Mouse (Mus musculus) B cell, adult 2 months (primary cell): ENCODE results near the gene Morc4.

ENCODE experiments used
- DNase-seq, 2 experiments: peaks; one replicate each; pipeline ENCODE4 v3.0.0; 2022

Morc4 gene

GRCm38 (mm10) chrX:139870938-139871791 lies at the start of gene Morc4:
TSS of gene Morc4 (minus strand) at chrX:139871677.
- no peak for DNase-seq

DNA sequence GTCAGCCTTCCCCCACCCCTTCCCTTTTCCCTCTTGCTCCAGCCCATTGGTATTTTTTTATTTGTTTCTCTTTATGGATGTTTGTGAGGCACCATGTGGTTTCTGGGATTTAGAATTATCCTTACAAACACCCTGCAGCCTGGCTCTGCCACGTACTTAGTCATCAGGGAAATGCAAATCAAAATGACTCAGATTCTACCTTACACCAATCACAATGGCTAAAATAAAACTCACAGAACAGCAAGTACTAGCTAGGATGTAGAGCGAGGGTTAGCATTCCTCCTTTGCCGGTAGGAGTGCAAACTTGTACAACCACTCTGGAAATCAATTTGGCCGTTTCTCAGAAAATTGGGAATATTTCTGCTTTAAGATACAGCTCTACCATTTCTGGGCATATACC lies 49.1 kb upstream of the Morc4 start:
- DNase-seq = no peak

DNA sequence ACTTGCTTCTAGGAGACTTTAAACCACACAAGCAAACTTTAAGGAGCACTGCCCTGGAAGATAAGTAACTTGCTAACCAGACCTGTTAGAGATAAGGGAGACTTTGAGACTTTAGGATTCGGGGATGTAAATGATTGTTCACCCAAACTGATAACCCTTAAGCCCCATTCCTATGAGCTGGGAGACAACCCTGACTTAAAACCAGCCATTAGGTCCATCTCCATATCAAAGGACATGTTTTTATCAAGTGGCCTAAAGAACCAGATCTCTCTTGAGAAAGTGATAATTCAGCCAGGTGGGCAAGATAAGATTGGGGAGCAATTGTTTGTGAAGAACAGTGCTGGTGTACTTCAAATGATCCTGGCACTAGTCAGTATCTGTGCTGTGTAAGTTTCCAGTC lies 19.9 kb upstream of the Morc4 start:
- no peak for DNase-seq

GRCm38 (mm10) chrX:139883221-139883620 lies 11.7 kb upstream of the Morc4 start:
- no peak for DNase-seq

GRCm38 (mm10) chrX:139877936-139878335 lies 6.5 kb upstream of the Morc4 start:
- DNase-seq = no peak

DNA sequence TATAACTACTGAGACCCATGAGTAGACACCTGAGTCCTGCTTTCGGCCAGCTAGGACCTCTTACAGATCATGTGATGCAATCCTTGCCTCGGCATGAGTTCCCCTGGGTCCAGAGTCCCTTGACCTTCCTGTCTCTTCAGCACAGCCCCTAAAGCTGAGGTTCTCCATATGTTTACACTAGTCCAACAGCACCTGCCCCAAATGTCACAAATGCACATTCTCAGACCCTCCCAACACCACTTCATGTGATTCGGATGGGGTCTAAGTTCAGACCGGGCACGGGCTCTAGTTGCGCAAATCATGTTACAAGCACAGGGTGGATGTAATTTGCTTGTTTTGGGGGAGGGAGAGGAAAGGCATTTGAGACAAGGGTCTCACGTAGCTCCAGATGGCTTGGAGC lies 5.6 kb upstream of the Morc4 start:
- DNase-seq = no peak

DNA sequence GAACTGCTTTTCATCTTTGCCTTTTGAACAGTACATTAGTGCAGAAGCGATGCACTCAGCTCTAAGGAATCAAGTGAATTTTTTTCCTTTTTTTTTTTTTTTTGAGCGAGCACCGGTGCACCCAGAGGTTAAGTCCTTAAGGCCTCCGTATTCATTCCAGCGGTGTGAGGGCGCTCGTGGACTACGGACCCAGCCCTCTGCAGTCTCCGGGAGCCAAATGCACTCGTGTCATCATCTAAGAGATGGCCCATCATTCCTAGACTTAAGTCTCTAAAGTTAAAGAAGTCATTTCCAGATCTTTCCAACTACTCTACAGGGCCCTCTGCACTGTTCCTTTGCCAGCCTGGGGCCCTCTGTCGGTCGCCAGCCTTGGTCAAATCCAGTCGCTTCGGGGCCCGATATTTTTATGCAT lies 1.2 kb downstream of the Morc4 start:
- DNase-seq = no peak

DNA sequence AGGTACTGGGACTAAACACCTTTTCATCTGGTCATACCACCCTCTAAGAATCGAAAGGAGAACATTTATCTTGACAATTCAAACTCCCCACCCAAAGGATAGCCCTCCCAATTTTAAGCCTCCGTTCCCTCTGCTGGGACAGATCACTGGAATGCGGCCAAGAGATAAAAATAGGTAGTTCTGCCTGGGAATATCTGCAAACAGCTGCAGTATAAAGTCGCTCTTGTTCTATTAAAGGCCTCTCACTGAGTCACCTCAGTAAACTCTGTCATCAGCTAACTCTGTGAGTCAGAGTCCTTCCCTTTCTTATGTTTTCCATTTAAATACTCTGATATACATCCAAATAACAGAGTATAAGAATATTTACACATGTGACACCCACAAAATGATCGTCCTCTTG lies 12.1 kb downstream of the Morc4 start:
- DNase-seq = no peak

DNA sequence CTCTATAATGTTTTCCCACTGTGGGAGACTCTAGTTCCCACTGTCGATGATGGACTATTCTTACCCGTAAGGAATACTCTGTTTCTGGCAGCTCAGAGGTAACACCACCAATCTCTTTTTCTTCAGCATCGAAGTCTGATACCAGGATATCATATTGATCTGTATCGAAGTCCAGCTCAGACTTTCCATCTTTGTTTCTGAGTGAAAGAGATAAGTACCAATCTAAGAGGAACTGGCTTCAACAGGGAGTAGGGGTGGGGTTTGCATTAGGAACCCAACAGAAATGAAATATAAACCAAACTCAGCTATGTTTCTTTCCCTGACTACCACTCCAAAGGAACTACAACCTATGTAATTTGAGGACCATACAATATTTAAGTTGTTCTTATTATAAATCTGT lies 16.7 kb downstream of the Morc4 start:
- no peak for DNase-seq

DNA sequence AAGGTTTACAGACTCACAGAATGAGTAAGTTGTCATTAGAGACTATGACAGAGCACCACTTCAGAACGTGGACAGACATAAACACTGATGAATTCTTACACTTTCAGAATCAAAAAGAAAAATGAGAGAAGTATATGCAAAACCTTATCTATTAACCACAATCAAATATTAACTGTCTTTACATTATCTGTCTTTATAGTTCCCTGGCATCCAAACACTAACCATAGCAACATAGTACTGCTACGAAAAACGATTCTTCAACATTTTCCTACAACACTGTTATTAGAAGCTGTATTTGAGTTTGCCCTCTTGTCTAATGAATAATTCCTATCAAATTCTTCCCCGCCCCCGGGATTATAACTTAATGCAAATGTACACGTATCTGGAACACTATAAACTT lies 30.4 kb downstream of the Morc4 start:
- no peak for DNase-seq

- DNase-seq = no peak
Observed at GRCm38 (mm10) chrX:139839057-139839456, 32.4 kb downstream of the Morc4 start.

GRCm38 (mm10) chrX:139832464-139832863 lies 39.0 kb downstream of the Morc4 start:
- peak; percentile 45 to 60 for DNase-seq

DNA sequence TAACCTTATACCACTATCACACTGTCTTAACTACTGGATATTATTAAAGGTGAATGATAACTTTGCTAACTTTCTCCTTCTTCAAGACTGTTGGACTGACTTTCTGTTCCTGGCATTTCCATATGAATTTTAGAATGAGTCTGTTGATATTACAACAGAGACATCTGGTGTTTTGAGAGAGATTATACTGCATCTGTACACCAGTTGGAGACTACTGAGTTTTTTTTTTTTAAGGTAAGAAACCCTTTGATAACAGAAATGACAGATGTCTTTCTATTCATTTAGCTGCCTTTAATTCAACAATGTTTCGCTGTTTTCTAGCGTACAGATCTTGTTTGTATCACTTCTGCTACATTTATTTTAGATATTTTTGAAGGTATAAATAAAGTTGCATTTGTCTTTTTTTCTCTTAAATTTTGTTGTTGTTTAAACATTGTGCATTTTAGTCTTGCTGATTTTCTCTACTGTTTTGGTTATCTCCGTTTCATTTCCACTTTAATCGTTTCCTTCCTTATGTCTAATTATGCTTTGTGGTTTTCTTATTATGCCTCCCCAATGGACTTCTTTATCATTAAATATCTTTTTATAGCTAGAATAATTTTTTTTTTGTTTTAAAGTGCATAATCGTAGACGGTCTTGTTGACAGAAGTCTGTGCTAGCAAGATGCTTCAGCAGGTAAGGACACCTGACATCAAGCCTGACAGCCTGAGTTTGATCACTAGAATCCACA lies 42.9 kb downstream of the Morc4 start:
- no peak for DNase-seq

- no peak for DNase-seq
Observed at GRCm38 (mm10) chrX:139826926-139827325, 44.6 kb downstream of the Morc4 start.

DNA sequence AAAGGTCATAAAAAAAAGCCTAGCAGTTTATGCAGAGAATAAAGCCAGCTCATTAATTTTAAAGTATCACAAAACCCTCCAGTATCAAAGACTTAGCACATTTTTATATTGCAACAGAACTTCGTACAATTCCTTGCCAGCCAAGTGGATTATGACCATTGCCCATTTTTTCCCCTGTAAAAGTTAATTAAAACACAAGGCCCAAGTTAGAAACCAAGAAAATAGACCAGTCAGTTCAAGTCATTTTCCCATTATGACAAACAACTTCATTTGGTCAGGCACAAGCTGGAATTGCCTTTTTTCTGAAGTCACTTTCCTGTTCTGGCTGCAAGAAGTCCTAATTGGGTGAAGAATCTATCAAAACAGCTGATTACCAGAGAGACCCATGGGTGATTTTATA lies 46.1 kb downstream of the Morc4 start:
- no peak for DNase-seq

- DNase-seq = no peak
Observed at GRCm38 (mm10) chrX:139815201-139815600, 56.3 kb downstream of the Morc4 start.

- DNase-seq = peak in 1 of 2 experiments; percentile 1
Observed at GRCm38 (mm10) chrX:139814018-139814635, 57.4 kb downstream of the Morc4 start.

- DNase-seq = no peak
Observed at GRCm38 (mm10) chrX:139813299-139814002, 58.0 kb downstream of the Morc4 start.

GRCm38 (mm10) chrX:139812636-139813298 lies 58.7 kb downstream of the Morc4 start:
- DNase-seq = no peak

- no peak for DNase-seq
Observed at GRCm38 (mm10) chrX:139808501-139808900, 63.0 kb downstream of the Morc4 start.

DNA sequence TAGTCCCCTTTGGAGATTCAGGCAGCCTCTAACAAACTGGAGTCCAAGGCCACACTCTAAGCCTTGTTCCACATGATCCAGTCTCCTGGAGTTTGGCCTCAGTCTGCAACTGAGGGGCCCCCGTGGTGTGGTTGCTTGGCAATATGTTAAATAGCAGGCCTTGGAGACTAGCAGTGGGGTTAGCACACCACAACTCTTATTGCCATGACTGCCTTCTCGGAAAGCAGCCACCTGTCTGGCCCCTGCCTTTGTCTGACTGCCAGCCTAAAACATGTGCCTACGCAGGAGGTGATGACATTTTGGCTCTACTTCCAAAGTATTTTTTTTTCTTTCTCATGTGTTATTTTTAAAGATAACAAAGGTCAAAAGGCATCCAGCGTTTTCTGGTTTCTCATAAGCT lies 63.4 kb downstream of the Morc4 start:
- DNase-seq = no peak

DNA sequence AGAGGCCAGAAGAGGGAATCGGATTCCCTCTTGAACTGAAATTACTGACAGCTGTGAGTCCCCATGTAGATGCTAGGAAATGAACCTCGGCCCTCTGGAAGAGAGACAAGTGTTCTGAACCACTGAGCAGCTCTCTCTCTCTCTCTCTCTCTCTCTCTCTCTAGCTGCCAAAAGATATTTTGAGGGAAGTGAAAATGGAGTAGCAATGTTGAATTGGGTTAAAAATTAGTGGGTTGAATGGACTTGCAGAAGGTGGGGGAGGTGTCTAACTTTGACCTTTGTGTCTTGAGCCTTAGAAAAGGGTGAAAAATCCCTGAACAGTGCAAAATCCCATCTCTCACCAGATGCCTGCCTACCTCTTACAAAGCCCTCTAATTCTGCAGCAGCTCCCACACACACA lies 64.1 kb downstream of the Morc4 start:
- DNase-seq = no peak

DNA sequence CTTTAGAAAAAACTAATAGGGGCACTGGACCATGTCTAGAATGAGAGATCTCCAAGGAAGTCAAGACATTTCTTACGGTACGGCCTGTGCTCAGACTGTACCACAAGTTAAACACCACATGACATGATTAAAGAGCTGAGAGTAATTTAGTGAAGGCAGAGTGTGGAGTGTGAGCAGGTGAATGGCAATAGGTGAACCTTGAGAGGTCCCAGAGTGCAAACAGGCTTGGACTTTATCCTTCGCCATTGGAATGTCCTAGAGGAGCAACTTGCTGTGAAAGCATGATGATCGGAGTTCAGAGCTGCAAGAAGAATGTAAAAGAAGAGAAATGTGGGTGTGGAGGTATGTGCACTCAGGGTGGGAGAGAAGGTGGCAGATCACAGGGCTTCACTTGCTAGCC lies 65.6 kb downstream of the Morc4 start:
- no peak for DNase-seq
